Mouse (Mus musculus) CD8-positive naive resting alpha-beta T cell, adult 2 months (primary cell): ENCODE data around the gene Arfrp1.

Source experiments
- DNase-seq, 2 experiments: peaks; one replicate each; pipeline ENCODE4 v3.0.0; 2022; ENCODE audit warnings: low read depth in 2 of 2, low spot score in 2 of 2

The Arfrp1 gene

GRCm38 (mm10) chr2:181378701-181379100, 13.5 kb upstream of the Arfrp1 start:
- no peak for DNase-seq

DNA sequence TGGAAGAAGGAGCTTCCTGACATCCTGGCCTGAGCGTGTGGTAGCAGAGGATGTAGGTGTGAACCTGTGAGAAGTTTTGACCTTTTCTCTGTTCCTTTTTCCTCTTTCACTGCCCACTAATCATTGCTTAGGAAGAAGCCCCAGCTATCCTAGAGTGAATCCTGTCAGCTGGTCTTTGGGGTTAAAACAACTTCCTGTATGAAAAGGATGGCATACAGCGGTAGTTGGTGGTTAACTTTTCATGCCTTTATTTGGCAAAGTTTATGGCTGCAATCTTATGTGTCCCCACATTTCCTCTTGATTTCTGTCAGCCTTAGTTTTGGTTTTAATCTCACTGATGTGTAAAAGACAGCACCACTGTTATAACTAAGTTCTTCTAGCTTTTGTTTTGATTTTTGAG, 12.0 kb upstream of the Arfrp1 start:
- DNase-seq = peak in 1 of 2 experiments; percentile 35

DNA sequence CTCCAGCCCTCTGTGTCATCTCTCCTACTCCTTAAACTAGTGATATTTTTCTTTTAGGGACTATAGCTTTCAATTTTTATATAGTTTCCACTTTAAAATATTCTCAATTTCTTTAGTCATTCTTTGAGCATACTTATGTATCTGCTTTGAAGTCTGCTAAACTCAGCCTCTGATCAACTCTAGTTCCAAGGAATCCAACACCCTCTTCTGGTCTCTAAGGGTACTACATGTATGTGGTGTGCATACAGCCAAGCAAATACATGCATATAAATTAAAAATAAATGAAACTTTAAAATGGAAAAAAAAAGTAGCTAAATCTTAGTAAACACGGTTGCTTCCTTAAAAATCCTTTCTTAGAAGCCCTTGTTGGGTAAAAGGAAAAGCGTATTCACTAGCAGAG, 10.6 kb upstream of the Arfrp1 start:
- DNase-seq = peak; percentile 46 to 68

- no peak for DNase-seq
Observed at GRCm38 (mm10) chr2:181370001-181370400, 4.8 kb upstream of the Arfrp1 start.

GRCm38 (mm10) chr2:181365655-181366075, 461 bp upstream of the Arfrp1 start:
- peak in 1 of 2 experiments; percentile 19 for DNase-seq

DNA sequence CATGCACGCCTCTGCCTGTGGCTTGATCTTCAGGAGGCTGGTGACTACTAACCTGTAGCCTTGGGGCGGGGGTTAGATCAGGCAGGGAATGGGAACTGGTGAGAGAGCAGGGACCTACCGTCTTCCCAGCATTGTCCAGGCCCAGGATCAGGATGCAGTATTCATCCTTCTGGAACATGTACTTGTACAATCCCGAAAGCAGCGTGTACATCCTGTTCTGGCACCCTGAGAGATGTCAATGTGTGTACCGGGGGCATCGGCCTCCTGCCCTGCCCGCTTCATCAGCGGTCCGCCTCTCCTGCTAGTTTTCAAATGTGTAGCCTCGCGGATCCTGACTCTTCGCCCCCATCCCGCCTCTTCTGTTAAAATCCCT, 731 bp downstream of the Arfrp1 start:
- DNase-seq = no peak

- DNase-seq = no peak
Observed at GRCm38 (mm10) chr2:181363946-181364345, 1.3 kb downstream of the Arfrp1 start.

DNA sequence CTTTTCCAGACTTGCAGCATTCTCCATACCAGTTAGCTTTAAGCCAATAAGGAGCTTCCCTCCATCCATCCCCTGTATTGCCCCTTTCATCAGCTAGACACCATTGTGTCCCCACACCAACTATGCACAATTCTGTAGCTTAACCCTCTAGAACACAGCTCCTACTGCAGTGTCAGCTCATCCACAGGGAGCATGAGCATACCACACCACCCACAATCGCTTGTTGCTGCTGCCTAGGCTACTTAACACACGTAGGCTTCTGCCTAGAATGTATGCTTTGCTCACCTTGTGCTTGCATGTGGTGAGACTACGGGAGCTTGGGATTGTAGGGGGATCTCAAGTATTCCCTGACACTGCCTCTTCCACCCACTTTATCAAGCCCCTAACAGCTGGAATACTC, 8.4 kb downstream of the Arfrp1 start:
- DNase-seq = no peak

- DNase-seq = no peak
Observed at GRCm38 (mm10) chr2:181342766-181343165, 22.4 kb downstream of the Arfrp1 start.

DNA sequence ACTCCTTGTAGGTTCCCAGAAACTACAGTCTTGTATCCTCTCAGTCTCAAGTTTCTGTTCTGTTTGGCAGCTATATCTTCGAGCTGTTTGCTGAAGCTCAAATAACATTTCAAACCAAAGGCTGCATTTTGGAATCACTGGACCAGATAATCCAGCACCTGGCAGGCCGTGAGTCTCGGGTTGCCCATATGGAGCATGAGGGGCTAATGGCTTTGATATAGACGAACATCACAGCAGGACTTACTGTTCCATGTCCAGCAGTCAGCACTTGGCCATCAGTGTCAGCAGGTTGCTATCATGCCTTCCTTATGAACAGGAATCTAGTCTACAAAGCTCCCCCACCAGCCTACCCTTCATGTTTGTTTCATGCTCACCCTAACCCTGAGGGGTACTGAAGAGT, 24.8 kb downstream of the Arfrp1 start:
- no peak for DNase-seq

GRCm38 (mm10) chr2:181334023-181334422, 31.2 kb downstream of the Arfrp1 start:
- peak; percentile 60 to 81 for DNase-seq

GRCm38 (mm10) chr2:181332542-181332941, 32.7 kb downstream of the Arfrp1 start:
- no peak for DNase-seq

GRCm38 (mm10) chr2:181326098-181326497, 39.1 kb downstream of the Arfrp1 start:
- no peak for DNase-seq

DNA sequence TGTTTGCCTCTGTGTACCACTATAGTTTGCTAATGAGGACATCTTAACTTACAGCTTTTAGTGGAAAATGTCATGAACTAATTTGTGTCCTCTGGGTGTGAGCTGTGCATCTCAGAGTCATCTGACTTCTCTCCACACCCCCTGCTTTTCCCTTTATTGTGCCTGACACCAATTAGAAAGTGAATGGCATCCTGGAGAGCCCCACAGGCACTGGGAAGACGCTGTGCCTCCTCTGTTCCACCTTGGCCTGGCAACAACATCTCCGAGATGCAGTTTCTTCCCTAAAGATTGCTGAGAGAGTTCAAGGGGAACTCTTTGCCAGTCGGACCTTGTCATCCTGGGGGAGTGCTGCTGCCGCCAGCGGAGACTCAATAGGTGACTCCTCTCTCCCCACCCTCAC, 43.1 kb downstream of the Arfrp1 start:
- no peak for DNase-seq

- no peak for DNase-seq
Observed at GRCm38 (mm10) chr2:181320103-181320499, 45.1 kb downstream of the Arfrp1 start.

- DNase-seq = peak; percentile 69 to 80
Observed at GRCm38 (mm10) chr2:181319248-181320102, 45.7 kb downstream of the Arfrp1 start, which contains the start of gene Rtel1. Gene Rtel1 (plus strand): TSS chr2:181319739.

- no peak for DNase-seq
Observed at GRCm38 (mm10) chr2:181314080-181314810, 51.0 kb downstream of the Arfrp1 start, which contains the start of gene Stmn3. Gene Stmn3 (minus strand): TSS chr2:181314500.

DNA sequence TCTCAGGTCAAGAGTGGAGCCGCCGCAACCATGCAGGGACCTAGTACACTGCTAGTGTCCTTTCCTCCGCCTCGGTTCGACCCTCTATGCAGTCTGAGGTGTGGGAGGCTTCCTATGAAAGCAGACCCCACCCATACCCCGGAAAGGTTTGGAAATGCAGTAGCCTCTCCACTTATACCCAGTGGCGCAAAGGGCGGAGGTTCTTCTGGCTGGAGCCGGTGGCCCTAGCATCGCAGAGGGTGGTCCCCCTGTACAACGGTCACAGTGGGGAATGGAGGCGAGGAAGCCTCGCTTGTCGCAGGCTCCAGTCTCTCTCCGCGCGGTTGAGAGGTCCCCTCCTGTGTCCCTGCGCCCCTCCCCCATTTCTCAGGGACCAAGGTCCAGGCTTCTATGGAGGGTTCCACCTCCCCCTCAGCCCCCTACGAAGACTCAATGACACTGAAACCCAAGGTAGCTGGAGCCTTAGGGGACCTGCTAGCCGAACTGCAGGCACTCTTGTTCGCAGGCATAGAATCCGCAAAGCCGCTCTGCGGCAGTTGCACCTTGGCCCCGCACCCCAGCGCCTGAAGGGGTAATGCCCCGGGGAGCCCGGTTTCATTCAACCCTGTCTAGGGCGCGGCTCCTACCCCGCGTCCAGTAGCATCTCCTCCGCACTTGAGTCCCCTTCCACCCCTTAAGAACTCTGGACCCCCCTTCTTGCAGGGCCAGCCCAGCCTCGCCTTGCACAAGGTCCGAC, 51.7 kb downstream of the Arfrp1 start:
- no peak for DNase-seq

DNA sequence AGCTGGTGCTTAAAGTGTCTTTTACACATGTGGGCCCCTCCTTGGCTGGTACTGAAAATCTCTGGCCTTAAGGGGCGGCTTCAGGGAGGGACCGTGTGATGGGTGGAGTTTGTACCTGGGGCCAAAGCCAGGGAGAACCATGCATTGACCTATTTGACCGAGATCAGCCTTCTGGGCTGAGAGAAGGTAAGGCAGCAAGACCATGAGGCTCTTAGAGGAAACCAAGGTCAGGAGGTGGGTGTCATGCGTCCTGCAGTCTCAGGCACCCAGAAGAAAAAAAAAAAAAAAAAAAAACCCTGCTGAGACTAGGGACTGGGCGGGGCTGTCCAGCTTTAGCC, 52.2 kb downstream of the Arfrp1 start:
- no peak for DNase-seq

- DNase-seq = no peak
Observed at GRCm38 (mm10) chr2:181312435-181312834, 52.8 kb downstream of the Arfrp1 start.
